Mouse (Mus musculus): ENCODE measurements around the gene Tmem17. TPM values are rescaled to one million over a fixed set of nuclear protein-coding genes. Genes with fewer than 3 reads are reported as not detected.

Tmem17 gene
- total RNA-seq, 2 experiments from 2014 or later = 5.6 to 6.1 TPM

DNA sequence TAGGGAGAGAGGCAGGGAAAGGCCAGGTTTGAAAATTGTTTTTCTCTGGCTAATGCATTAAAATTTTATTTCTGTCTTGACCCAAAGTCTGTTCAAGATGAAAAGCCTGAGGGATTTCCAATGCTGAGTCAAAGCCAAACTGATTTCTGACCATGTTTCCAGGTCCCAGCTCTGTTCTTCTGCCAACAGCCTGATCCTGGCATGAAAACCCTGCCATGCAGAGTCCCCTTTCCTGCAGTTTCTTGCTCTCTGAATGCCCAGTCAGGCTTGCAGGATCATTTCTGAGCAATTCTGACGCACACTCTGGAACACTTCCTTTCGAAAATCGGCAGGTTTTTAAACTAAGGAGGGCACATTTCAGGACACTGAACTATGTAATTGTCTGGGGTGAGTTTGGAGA lies 52.8 kb downstream of the Tmem17 start:
- no peak for DNase-seq (ENCODE audit: low spot score in 2 of 2)

Other genes starting within 250 kb of the Tmem17 start
- gene Ehbp1, start 169.8 kb upstream of the Tmem17 start, total RNA-seq (2021) = 10 to 100 TPM; 50.0 to 55.6 TPM